Mouse (Mus musculus) CH12.LX (cell line): ENCODE results near the gene Atp6v0c.

Source experiments
- CTCF ChIP-seq, 2 experiments: IDR thresholded peaks in 1 of 2; conservative IDR thresholded peaks in 1 of 2; 2 replicates each; pipeline ENCODE4 v1.5.1; 2011 to 2012; ENCODE audit warnings: low read depth in 2 of 2, low read length in 2 of 2, improper control_type of control experiment in 1 of 2, inconsistent platforms in 1 of 2, mild to moderate bottlenecking in 1 of 2, moderate library complexity in 1 of 2
- JUND ChIP-seq: conservative IDR thresholded peaks from 2 replicates; pipeline ENCODE4 v1.6.1; 2011; ENCODE audit warnings: low read depth, low read length, improper control_type of control experiment
- MAX ChIP-seq: IDR thresholded peaks from 2 replicates; pipeline ENCODE4 v1.6.1; 2011; ENCODE audit warnings: low read length, improper control_type of control experiment
- MEF2A ChIP-seq: IDR thresholded peaks from 2 replicates; pipeline ENCODE4 v1.6.1; 2014; ENCODE audit warnings: low read depth, mild to moderate bottlenecking, inconsistent platforms, low read length, improper control_type of control experiment, borderline replicate concordance
- POLR2A ChIP-seq: IDR thresholded peaks from 2 replicates; pipeline ENCODE4 v1.6.1; 2011; ENCODE audit warnings: low read depth, mild to moderate bottlenecking, improper control_type of control experiment, low read length
- POLR2AphosphoS2 ChIP-seq: IDR thresholded peaks from 2 replicates; pipeline ENCODE4 v1.6.1; 2011; ENCODE audit warnings: low read depth, low read length, improper control_type of control experiment
- RCOR1 ChIP-seq: conservative IDR thresholded peaks from 2 replicates; pipeline ENCODE4 v1.6.1; 2012; ENCODE audit warnings: low read depth, mild to moderate bottlenecking, inconsistent platforms, low read length, improper control_type of control experiment
- SMC3 ChIP-seq: IDR thresholded peaks from 2 replicates; pipeline ENCODE4 v1.6.1; 2011; ENCODE audit warnings: low read depth, low read length, improper control_type of control experiment
- TCF12 ChIP-seq: IDR thresholded peaks from 2 replicates; pipeline ENCODE4 v1.6.1; 2014; ENCODE audit warnings: low read depth, mild to moderate bottlenecking, inconsistent platforms, low read length, improper control_type of control experiment
- ZC3H11A ChIP-seq: IDR thresholded peaks from 2 replicates; pipeline ENCODE4 v1.6.1; 2012; ENCODE audit warnings: low read depth, mild to moderate bottlenecking, inconsistent platforms, low read length, improper control_type of control experiment

GRCm38 (mm10) chr17:24142897-24143296, 26.6 kb downstream of the Atp6v0c start:
- TF ChIP-seq MAX (no peak), POLR2A (no peak), JUND (no peak), SMC3 (no peak), POLR2AphosphoS2 (no peak), ZC3H11A (no peak), CTCF (conservative IDR thresholded peaks at IDR 0.05 in 1 of 2, IDR thresholded peaks at IDR 0.05 in 1 of 2; ENCODE audit: low read depth in 2 of 2, low read length in 2 of 2) (no peak), RCOR1 (no peak), MEF2A (no peak), TCF12 (no peak)
